Mouse (Mus musculus): ENCODE data around the gene Serpine1. TPM values are rescaled to one million over a fixed set of nuclear protein-coding genes. Genes with fewer than 3 reads are reported as not detected.

The Serpine1 gene
- polyA plus RNA-seq, 1 experiment from 2014 or later: 0.74 TPM

DNA sequence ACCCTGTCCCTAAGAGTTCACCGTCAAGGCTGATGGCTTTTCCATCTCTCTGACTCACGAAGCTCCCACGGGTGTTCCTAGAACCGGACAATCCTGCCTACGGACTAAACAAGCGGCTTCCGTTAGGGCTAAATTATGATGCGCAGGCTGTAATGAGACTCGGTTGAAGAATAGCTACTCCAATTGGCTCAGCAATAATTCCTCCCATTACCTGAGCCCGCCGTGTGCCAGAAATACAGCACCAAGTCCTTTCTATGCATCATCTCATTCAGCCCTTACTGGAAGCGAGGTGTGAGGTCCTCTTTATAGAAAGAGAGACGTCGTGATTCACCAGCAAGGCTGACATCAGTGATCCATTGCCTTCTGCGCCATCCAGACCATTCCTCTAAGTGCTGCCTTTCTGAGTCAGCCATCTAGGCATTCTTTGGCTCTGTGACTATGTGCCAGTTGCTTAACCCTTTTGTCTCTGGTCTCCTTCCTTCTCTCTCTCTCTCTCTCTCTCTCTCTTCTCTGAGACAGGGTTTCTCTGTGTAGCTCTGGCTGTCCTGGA lies 59.6 kb downstream of the Serpine1 start:
- H3K4me1 ChIP-seq: no peaks in the 10 kb centered on the region
- WGBS: 70% methylated on average over 15 of the region's 15 CpGs
- peaks cover 6% of the 10 kb centered on the region; the same call in 1 of the 2 replicates for H3K27me3 ChIP-seq (replicated peaks)
- H3K27ac ChIP-seq (replicated peaks): no peak overlapping the region
- H3K9ac ChIP-seq: no peak overlapping the region
- H3K36me3 ChIP-seq: no peaks in the 10 kb centered on the region
- peaks cover 4% of the 10 kb centered on the region for H3K9me3 ChIP-seq
- no peak for ATAC-seq (ENCODE audit: extremely low read depth, insufficient number of reproducible peaks, low FRiP score, low TSS enrichment)
- no peak overlapping the region for H3K4me3 ChIP-seq
- no peak overlapping the region for H3K4me2 ChIP-seq

Other genes starting within 250 kb of the Serpine1 start
- 20.2 and 21.8 TPM in 2 replicates for gene Col26a1, start 189.1 kb downstream of the Serpine1 start, polyA plus RNA-seq (2015; fragmentation: Nextera tagmentation; extraction: Ambion mirVana)
- 32.7 and 38.7 TPM in 2 replicates for gene Ift22, start 164.1 kb downstream of the Serpine1 start, polyA plus RNA-seq (2015; fragmentation: Nextera tagmentation; extraction: Ambion mirVana)
- 249 and 252 TPM in 2 replicates for gene Fis1, start 119.0 kb downstream of the Serpine1 start, polyA plus RNA-seq (2015; fragmentation: Nextera tagmentation; extraction: Ambion mirVana)
- 3.8 and 4.3 TPM in 2 replicates for gene Cldn15, start 105.7 kb downstream of the Serpine1 start, polyA plus RNA-seq (2015; fragmentation: Nextera tagmentation; extraction: Ambion mirVana)
- gene Plod3, start 85.2 kb downstream of the Serpine1 start, polyA plus RNA-seq (2015; fragmentation: Nextera tagmentation; extraction: Ambion mirVana): 43.2 and 45.6 TPM in 2 replicates
- 79.8 and 81.9 TPM in 2 replicates for gene Znhit1, start 84.2 kb downstream of the Serpine1 start, polyA plus RNA-seq (2015; fragmentation: Nextera tagmentation; extraction: Ambion mirVana)
- gene Vgf, start 45.9 kb downstream of the Serpine1 start, polyA plus RNA-seq (2015; fragmentation: Nextera tagmentation; extraction: Ambion mirVana): 0.11 and 0.16 TPM in 2 replicates
- 140 and 147 TPM in 2 replicates for gene Ap1s1, start 26.1 kb downstream of the Serpine1 start, polyA plus RNA-seq (2015; fragmentation: Nextera tagmentation; extraction: Ambion mirVana)
- gene Trim56, start 43.9 kb upstream of the Serpine1 start, polyA plus RNA-seq (2015; fragmentation: Nextera tagmentation; extraction: Ambion mirVana): 4.9 and 6.9 TPM in 2 replicates
- gene Muc3, start 77.1 kb upstream of the Serpine1 start, polyA plus RNA-seq (2015; fragmentation: Nextera tagmentation; extraction: Ambion mirVana): 0.11 TPM in 1 of 2 replicates, not detected in the other
- gene Muc3a, start 140.1 kb upstream of the Serpine1 start, polyA plus RNA-seq (2015; fragmentation: Nextera tagmentation; extraction: Ambion mirVana): not detected in 2 replicates
- 12.7 and 14.8 TPM in 2 replicates for gene Ache, start 215.3 kb upstream of the Serpine1 start, polyA plus RNA-seq (2015; fragmentation: Nextera tagmentation; extraction: Ambion mirVana)
- 8.1 and 8.8 TPM in 2 replicates for gene Ufsp1, start 222.4 kb upstream of the Serpine1 start, polyA plus RNA-seq (2015; fragmentation: Nextera tagmentation; extraction: Ambion mirVana)
- gene Srrt, start 235.4 kb upstream of the Serpine1 start, polyA plus RNA-seq (2015; fragmentation: Nextera tagmentation; extraction: Ambion mirVana): 84.9 and 88.1 TPM in 2 replicates
- 44.7 and 47.3 TPM in 2 replicates for gene Trip6, start 242.1 kb upstream of the Serpine1 start, polyA plus RNA-seq (2015; fragmentation: Nextera tagmentation; extraction: Ambion mirVana)

Data from heart, embryonic 13.5 days (tissue).